Mouse (Mus musculus) liver, embryonic 16.5 days (tissue): ENCODE measurements around the gene Slc12a1. TPM values are rescaled to one million over a fixed set of nuclear protein-coding genes. Genes with fewer than 3 reads are reported as not detected.

Experiments used
- ATAC-seq: fragments of 200-750 bp; cut with Nextera tagmentation; 2 replicates; pipeline ENCODE4 v1.8.0; 2017; ENCODE audit warnings: low read depth, mild to moderate bottlenecking, moderate number of reproducible peaks, moderate library complexity
- H3K27ac ChIP-seq: fragments of 300-500 bp; sonication (generic); 2 replicates; pipeline ENCODE4 v1.5.1; 2014; ENCODE audit warnings: mild to moderate bottlenecking, low read length
- H3K27me3 ChIP-seq: fragments of 300-500 bp; sonication (generic); 2 replicates; pipeline ENCODE4 v1.6.1; 2014; ENCODE audit warnings: low read depth, low read length, mixed read lengths; ENCODE audit not compliant: control insufficient read depth, insufficient read depth
- H3K36me3 ChIP-seq: fragments of 300-500 bp; sonication (generic); 2 replicates; pipeline ENCODE4 v1.6.1; 2014; ENCODE audit warnings: mild to moderate bottlenecking; ENCODE audit not compliant: control insufficient read depth, insufficient read depth
- H3K4me1 ChIP-seq: fragments of 300-500 bp; sonication (generic); 2 replicates; pipeline ENCODE4 v1.6.1; 2014; ENCODE audit warnings: low read depth, low read length, mixed read lengths; ENCODE audit not compliant: control insufficient read depth
- H3K4me2 ChIP-seq: fragments of 300-500 bp; sonication (generic); 2 replicates; pipeline ENCODE4 v1.6.1; 2014; ENCODE audit warnings: low read depth, low read length, mixed read lengths
- H3K4me3 ChIP-seq: fragments of 300-500 bp; sonication (generic); 2 replicates; pipeline ENCODE4 v1.5.1; 2014; ENCODE audit warnings: low read depth, mild to moderate bottlenecking, low read length
- H3K9ac ChIP-seq: fragments of 300-500 bp; sonication (generic); 2 replicates; pipeline ENCODE4 v1.6.1; 2014; ENCODE audit warnings: low read depth, low read length
- H3K9me3 ChIP-seq: fragments of 300-500 bp; sonication (generic); replicated peaks from 2 replicates; pipeline ENCODE4 v1.6.1; 2016; ENCODE audit warnings: low read length; ENCODE audit not compliant: control insufficient read depth
- WGBS: fragments of 180-500 bp; shearing (Covaris S2); extraction: QIAGEN DNeasy Blood & Tissue Kit; methylation state at CpG from one replicate; pipeline ENCODE4 v1.1.7; 2014; ENCODE audit not compliant: insufficient replicate concordance; 5-methylcytosine and 5-hydroxymethylcytosine counted together
- polyA plus RNA-seq: library from polyadenylated mRNA; unstranded; fragments of >200 nt; fragmentation: Nextera tagmentation; extraction: Ambion mirVana; gene quantifications from 2 replicates; pipeline ENCODE4 v1.2.1, GENCODE M21; 2015

Slc12a1 gene
- polyA plus RNA-seq, 1 experiment from 2014 or later, result 0.01 TPM

- Histone ChIP-seq H3K27me3 (no peaks in the 10 kb centered on the region), H3K4me1 (no peaks in the 10 kb centered on the region), H3K27ac (no peak overlapping the region), H3K4me3 (no peak overlapping the region), H3K9me3 (no peaks in the 10 kb centered on the region), H3K4me2 (no peak overlapping the region), H3K36me3 (peaks cover 30% of the 10 kb centered on the region), H3K9ac (no peak overlapping the region)
- WGBS, result 71% methylated on average over 14 of the region's 14 CpGs
- no peak for ATAC-seq
Measured at GRCm38 (mm10) chr2:125259230-125260120, 107.2 kb downstream of the Slc12a1 start.

GRCm38 (mm10) chr2:125260326-125260725, 108.0 kb downstream of the Slc12a1 start:
- no peak for ATAC-seq
- 62% methylated on average over 2 of the region's 2 CpGs for WGBS

DNA sequence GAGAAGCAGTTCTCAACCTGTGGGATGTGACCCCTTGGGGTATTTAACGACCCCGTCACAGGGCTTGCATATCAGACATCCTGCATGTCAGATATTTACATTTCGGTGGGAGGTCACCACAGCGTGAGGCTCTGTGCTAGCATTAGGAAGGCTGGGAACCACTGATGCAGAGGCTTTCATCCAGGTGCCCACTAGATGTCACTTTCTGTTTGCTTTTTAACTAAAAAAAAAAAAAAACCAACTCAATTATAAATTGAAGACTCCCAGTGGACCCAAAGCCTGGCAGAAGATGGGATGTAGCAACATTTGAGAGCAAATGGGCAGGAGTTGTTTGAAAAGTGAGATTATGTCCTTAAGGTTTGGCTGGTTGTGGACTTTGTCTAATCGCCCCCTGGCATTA, 110.8 kb downstream of the Slc12a1 start:
- no peak for ATAC-seq
- no peaks in the 10 kb centered on the region for H3K4me1 ChIP-seq
- peaks cover 3% of the 10 kb centered on the region; the same call in 1 of the 2 replicates for H3K36me3 ChIP-seq
- no peak overlapping the region for H3K4me3 ChIP-seq
- no peak overlapping the region for H3K4me2 ChIP-seq
- H3K27ac ChIP-seq, result no peak overlapping the region
- WGBS, result 25% methylated on average over 5 of the region's 5 CpGs
- no peaks in the 10 kb centered on the region for H3K27me3 ChIP-seq
- H3K9me3 ChIP-seq, result no peaks in the 10 kb centered on the region
- H3K9ac ChIP-seq, result no peak overlapping the region

More at GRCm38 (mm10) chr2:125260326-125260725, 108.0 kb downstream of the Slc12a1 start:
- H3K4me3 ChIP-seq, result no peak overlapping the region
- peaks cover 28% of the 10 kb centered on the region for H3K36me3 ChIP-seq
- H3K9me3 ChIP-seq, result no peaks in the 10 kb centered on the region
- no peak overlapping the region for H3K27ac ChIP-seq
- no peaks in the 10 kb centered on the region for H3K4me1 ChIP-seq
- H3K27me3 ChIP-seq, result no peaks in the 10 kb centered on the region
- no peak overlapping the region for H3K9ac ChIP-seq
- no peak overlapping the region for H3K4me2 ChIP-seq

GRCm38 (mm10) chr2:125263753-125264152, 111.4 kb downstream of the Slc12a1 start:
- no peak overlapping the region for H3K4me2 ChIP-seq
- no peaks in the 10 kb centered on the region for H3K9me3 ChIP-seq
- H3K4me3 ChIP-seq, result no peak overlapping the region
- no peak for ATAC-seq
- H3K27ac ChIP-seq, result no peak overlapping the region
- H3K27me3 ChIP-seq, result no peaks in the 10 kb centered on the region
- H3K9ac ChIP-seq, result no peak overlapping the region
- 25% methylated on average over 9 of the region's 9 CpGs for WGBS
- peaks cover 2% of the 10 kb centered on the region; the same call in 1 of the 2 replicates for H3K36me3 ChIP-seq
- no peaks in the 10 kb centered on the region for H3K4me1 ChIP-seq

GRCm38 (mm10) chr2:125268876-125269275, 116.6 kb downstream of the Slc12a1 start:
- no peak overlapping the region for H3K4me2 ChIP-seq
- no peaks in the 10 kb centered on the region for H3K27me3 ChIP-seq
- no peaks in the 10 kb centered on the region for H3K4me1 ChIP-seq
- H3K4me3 ChIP-seq, result no peak overlapping the region
- H3K9me3 ChIP-seq, result no peaks in the 10 kb centered on the region
- no peaks in the 10 kb centered on the region for H3K36me3 ChIP-seq
- H3K9ac ChIP-seq, result no peak overlapping the region
- no peak for ATAC-seq
- 43% methylated on average over 1 of the region's 1 CpGs for WGBS
- H3K27ac ChIP-seq, result no peak overlapping the region

DNA sequence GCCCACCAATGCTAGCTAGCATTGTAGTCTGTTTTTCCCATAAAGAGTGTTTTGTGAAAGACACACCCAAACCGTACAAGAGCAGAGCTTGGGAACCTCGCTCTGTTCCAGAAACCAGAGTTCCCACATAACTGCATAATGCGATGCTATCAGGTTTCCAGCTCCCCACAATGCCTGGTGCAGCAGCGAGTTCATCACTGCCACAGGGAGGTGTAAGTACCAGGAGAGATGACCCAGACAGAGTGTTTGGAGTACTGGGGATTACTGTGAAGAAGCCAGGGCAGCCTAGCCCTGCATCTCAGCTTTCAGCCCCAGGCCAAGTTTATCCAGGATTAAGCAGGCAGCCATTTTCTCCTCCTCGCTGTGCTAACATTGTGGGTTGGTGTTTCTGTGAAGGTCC, 123.3 kb downstream of the Slc12a1 start:
- H3K36me3 ChIP-seq, result no peaks in the 10 kb centered on the region
- ATAC-seq, result no peak
- H3K9me3 ChIP-seq, result no peaks in the 10 kb centered on the region
- H3K4me1 ChIP-seq, result no peaks in the 10 kb centered on the region
- no peak overlapping the region for H3K4me3 ChIP-seq
- no peak overlapping the region for H3K4me2 ChIP-seq
- no peaks in the 10 kb centered on the region for H3K27me3 ChIP-seq
- no peak overlapping the region for H3K27ac ChIP-seq
- no peak overlapping the region for H3K9ac ChIP-seq
- 62% methylated on average over 5 of the region's 5 CpGs for WGBS

- Histone ChIP-seq H3K27ac (no peak overlapping the region), H3K9me3 (no peaks in the 10 kb centered on the region)
- 61% methylated on average over 5 of the region's 5 CpGs for WGBS
Measured at GRCm38 (mm10) chr2:125276692-125277091, 124.4 kb downstream of the Slc12a1 start.

DNA sequence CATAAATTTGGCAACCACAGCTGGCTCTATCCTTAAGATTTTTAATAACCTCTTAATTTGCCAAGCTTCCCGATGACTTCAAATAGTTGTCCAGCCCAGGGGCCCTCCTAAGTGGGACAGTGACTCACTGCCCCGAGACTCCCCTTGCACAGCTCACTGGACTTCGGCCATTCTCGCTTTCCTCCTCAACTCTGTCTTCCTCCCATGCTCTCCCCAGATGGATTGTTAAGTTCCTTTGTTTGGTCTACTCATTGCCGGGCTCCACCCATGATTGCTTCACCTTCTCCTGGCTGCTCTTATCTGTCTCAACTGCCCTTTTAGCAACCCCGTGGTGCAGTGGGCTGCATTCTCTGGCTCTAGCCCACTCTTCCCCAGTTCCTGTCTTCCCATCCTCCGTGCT, 126.2 kb downstream of the Slc12a1 start:
- no peak for ATAC-seq
- no peaks in the 10 kb centered on the region for H3K9me3 ChIP-seq
- H3K27me3 ChIP-seq, result no peaks in the 10 kb centered on the region
- H3K4me2 ChIP-seq, result no peak overlapping the region
- no peak overlapping the region for H3K9ac ChIP-seq
- H3K4me3 ChIP-seq, result no peak overlapping the region
- no peaks in the 10 kb centered on the region for H3K36me3 ChIP-seq
- H3K4me1 ChIP-seq, result no peaks in the 10 kb centered on the region
- H3K27ac ChIP-seq, result no peak overlapping the region
- WGBS, result 22% methylated on average over 7 of the region's 7 CpGs

More at GRCm38 (mm10) chr2:125276692-125277091, 124.4 kb downstream of the Slc12a1 start:
- ATAC-seq, result no peak
- no peak overlapping the region for H3K4me2 ChIP-seq
- H3K4me3 ChIP-seq, result no peak overlapping the region
- no peak overlapping the region for H3K9ac ChIP-seq
- H3K4me1 ChIP-seq, result no peaks in the 10 kb centered on the region
- H3K36me3 ChIP-seq, result no peaks in the 10 kb centered on the region
- H3K27me3 ChIP-seq, result no peaks in the 10 kb centered on the region
